Mouse (Mus musculus) megakaryocyte progenitor cell, adult 5-6 weeks (primary cell): Measurements from ENCODE around the gene Myo1f. TPM values are rescaled to one million over a fixed set of nuclear protein-coding genes. Genes with fewer than 3 reads are reported as not detected.
A peak's percentile ranks its signal among the peaks of the same experiment; 100 is the strongest.
"Not testable (repeated sequence)": the region's sequence is repeated elsewhere in the genome, so short reads cannot be mapped to it uniquely, and the experiment has no call there.

Source experiments
- ATAC-seq: replicated peaks from 2 replicates; pipeline ENCODE4 v1.8.0; 2016; ENCODE audit warnings: mild to moderate bottlenecking, moderate TSS enrichment, inconsistent platforms; ENCODE audit not compliant: poor library complexity
- total RNA-seq, 2 experiments: library from RNA; stranded (forward) in 1 of 2; stranded (reverse) in 1 of 2; fragments of 157-497, 149-512 nt in 1 of 2; fragments of 200-1000 nt in 1 of 2; gene quantifications; 2 replicates each; pipeline versions ENCODE4 v1.2.3 to v1.2.4; 2015 to 2017

The Myo1f gene
- total RNA-seq, 2 experiments from 2014 or later = 43.0 to 121 TPM

DNA sequence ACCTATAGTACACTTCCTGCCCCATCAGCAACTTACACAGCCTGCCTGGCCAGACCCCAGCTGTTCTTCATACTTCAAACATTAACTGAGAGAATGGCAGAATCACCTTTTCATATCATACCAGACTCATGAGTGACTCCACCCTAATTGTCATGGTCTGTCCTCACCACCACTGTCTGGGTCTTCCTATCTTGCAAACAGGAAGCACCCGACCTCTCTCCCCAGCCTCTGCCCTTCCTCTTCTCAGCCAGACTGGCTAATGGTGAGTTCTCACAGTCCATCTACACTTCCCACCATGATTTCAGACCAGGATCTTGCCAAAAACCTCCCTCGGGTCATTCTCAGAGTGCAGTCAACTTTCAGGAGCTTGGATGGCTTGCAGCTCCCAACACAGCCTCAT is 10.7 kb downstream of the Myo1f start:
- peak; percentile 81 for ATAC-seq

- no peak for ATAC-seq
These were observed 28.6 kb downstream of the Myo1f start for GRCm38 (mm10) chr17:33584061-33584460.

DNA sequence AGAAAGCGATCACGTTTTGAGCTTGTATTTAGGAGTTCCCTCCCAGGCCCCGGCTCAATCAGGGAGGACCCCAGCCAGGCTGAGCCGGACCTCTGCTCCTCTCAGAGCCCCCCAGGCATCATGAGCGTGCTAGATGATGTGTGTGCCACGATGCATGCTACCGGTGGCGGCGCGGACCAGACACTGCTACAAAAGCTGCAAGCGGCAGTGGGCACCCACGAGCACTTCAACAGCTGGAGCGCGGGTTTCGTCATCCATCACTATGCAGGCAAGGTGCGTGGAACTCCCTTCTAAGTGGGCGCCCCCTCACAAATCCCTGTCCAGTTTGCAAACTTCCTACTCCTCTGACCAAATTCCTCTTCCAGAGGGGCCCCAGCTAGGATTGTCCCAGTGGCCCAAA is 30.5 kb downstream of the Myo1f start:
- ATAC-seq = no peak

DNA sequence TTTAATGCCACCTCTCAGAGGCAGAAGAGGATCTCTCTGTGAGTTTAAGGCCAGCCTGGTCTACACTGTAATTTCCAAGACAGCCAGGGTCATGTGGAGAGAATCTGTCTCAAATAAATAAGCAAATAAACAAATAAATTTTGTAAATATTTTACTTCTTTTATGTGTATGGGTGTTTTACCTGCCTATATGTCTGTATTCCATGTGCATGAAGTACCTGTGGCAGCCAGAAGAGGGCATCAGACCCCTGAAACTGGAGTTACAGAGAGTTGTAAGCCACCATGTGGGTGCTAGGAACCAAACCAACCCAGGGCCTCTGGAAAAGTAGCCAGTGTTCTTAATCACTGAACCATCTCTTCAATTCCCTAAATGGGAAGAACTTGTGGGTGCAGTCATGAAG is 41.8 kb downstream of the Myo1f start:
- ATAC-seq = no peak

DNA sequence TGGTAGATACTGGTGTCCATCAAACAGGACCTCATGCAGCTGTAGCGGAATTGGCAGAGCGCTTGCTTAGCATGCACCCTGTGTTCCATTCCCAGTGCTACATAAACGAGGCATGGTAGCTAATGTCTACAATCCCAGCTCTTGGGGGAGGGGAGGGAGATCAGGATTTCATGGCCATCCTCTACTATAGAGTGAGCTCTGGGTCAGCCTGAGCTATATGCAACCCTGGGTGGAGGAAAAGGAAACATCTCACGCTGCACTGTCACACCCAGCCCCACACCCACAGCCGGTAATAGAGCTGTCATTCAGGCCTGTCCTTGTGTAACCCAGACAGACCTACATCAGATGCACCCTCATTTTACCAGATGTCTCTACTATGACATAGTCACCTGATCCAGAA is 43.0 kb downstream of the Myo1f start:
- no peak for ATAC-seq

DNA sequence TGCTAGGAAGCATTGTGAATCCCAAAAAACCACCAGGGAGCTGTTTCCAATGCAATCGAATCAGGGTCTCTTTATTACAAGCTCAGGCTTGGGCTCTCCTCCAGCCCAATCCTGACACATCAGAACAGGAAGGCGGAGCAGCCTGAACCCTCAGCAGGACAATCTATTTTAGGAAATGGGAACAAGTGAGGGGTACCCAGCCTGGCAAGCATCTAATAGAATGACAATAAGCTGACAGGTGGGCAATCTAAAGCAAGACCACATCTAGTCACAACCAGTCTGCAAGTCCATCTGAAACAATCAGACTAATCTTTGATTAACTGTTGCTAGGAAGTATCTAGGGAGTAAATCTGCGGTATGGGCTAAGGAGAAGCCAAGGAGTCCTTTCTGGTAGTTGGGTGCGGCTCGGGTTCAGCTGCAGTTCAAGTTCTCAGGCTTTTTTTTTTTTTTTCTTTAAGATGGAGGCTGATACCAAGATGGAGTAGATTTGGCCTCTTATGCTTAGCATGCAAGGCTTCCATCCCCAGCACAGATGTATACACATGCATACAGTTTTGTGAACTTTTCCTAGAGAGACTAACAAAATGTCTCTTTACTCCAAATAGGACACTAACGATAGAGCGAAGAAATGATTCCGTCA is 44.4 kb downstream of the Myo1f start:
- no peak for ATAC-seq

DNA sequence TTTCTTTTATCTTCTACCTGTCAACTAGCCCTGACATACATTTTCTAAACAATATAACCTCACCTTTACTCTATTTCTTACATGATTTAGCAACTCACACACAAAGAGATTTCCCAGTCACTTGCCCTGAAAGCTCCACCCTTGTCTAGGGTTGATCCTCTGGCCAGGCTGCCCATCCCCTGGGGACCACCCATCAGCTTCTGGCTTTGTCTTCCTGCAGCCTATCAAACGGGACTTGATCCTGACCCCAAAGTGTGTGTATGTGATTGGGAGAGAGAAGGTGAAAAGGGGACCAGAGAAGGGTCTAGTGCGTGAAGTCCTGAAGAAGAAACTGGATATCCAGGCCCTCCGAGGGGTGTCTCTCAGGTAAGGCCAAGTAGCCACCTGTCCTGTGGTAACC is 45.3 kb downstream of the Myo1f start:
- ATAC-seq = no peak

DNA sequence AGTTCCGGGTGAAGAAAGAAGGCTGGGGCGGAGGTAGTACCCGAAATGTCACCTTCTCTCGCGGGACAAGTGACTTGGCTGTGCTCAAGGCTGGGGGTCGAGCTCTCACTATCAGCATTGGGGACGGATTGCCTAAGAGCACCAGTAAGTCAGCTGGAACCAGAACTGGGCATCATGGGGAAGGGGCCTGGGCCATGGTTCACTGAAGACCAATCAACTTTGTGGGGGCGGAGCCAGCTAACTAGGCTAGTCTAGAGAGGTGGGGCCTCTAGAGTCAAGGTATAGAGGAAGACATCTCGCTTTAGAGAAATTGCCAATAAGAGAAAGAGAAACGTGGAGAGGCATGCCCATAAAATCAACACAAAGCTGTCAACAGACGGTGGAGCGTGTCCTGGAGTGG is 46.4 kb downstream of the Myo1f start:
- no peak for ATAC-seq

GRCm38 (mm10) chr17:33607273-33607672 is 51.8 kb downstream of the Myo1f start:
- ATAC-seq = peak; percentile 42; the same call in 1 of the 2 replicates

DNA sequence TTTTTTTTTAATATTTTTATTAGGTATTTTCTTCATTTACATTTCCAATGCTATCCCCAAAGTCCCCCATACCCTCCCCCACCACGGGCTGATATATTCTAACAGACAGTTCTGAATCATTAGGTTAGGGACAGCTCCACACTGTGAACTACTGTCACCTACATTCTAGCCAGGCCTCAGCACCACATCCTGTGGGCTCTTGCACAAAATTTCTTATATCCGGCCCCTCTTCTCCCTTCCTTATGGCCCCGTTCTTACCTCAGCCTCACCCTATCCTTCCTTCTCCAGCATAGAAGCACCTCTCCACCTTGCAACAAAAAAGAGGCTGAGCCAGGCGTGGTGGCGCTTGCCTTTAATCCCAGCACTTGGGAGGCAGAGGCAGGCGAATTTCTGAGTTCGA is 55.0 kb downstream of the Myo1f start:
- peak; percentile 78 for ATAC-seq

GRCm38 (mm10) chr17:33613726-33614125 is 58.2 kb downstream of the Myo1f start:
- not testable (repeated sequence) for ATAC-seq

DNA sequence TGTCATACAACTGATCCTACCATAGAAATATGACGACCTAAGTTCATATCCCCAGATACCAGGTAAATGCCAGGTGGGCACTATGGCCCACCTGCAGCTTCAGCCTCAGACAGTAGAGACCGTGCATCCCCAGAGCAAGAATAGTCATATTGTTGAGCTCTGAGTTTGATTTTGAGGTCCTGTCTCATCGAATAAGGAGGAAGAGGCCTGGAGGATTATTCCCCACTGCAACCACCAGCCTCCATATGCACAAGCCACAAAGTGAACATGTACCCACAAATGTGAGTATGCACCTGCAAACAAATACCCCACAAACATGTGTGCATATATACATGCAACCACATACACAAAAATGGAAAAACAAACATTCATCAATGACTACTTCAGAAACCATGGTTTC is 71.8 kb downstream of the Myo1f start:
- no peak for ATAC-seq

DNA sequence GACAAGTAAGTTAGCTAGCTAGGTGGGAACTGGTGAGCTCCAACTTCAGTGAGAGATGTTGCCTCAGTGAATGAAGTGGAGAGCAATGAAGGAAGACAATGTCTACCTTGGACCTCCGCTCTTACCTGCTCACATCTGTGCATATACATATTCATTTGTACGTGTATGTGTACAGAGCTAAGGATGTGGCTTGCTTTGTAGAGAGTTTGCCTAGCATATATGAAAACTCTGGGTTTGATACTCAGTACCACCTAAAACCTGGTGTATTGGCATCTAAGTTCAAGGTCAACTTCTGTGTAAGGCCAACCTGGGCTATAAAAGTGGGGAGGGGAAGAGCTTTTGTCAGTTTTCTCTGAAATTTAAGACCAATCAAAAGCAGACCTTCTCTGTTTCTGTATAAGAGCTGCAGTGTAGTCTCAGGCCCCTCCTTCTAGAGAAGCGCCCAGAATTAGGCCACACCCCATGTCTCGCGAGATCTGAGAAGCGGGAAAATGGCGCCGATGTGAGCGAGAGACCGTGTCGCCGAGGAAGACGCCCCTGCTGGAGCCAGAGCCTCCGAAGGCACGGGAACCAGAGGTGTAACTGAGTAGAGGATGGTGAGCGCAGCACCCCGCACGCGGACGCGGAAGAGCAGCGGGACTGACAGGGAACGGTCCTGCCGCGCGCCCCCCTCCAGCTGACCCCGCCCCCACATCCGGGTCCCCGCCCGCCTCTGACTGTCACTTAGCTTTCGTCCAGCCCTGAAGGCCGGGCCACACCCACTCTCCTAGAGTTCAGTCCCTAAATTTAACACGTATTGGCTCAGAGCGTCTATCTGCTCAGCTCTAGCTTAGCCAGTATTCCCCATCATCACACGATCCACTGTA is 73.3 kb downstream of the Myo1f start, which contains the start of gene Zfp414:
TSS of gene Zfp414 (plus strand) at position 470 of the 866 bp plus-strand sequence.
- peak; percentile 97 for ATAC-seq

GRCm38 (mm10) chr17:33629487-33630125 is 74.1 kb downstream of the Myo1f start:
- ATAC-seq = no peak; the same call in 1 of the 2 replicates

DNA sequence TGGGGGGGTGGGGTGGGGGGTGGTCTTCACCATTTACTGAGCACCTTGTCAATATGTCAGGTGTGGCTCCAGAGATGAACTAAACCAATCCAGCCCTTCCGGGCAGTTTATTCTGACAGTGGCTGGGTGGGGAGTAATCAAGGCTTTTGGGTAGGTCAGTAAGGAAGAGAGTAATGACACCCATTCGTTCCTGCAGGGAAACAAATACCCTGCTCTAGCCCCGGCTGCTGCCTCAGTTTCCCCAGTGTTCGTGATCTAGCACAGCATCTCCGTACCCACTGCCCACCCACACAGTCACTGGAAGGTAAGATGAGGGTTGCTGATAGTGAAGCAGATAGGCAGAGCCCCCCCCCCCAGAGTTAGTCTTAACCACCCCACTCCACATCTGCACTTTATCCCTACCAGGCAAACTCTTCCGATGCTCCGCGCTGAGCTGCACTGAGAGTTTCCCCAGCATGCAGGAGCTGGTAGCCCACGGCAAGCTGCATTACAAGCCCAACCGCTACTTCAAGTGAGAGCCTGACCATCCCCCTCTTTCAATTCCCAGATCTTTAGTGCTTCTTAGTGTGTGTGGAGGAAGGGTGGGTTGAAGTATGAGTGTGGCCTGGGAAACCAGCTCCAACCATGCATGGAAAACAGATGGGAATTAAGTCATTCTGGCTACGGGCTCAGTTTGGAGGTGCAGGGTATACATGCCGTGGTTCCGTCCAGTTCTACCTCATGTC is 74.8 kb downstream of the Myo1f start:
- no peak for ATAC-seq

DNA sequence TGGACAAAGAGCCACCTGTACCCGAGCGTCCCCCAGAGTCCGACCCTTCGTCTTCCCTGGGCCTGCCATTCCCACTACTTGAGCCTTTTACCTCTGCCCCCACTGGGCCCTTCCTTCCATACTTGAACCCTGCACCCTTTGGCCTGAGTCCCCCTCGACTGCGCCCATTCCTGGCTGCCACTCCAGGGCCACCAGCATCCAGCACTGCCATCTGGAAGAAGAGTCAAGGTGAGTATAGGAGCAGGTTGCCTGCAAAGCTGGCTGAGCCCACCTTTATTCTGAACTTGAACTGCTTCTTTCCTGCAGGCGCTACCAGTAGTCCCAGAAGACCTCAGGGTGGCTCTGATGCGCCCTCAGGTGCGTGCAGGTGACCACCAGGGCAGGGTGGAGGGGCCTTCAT is 75.7 kb downstream of the Myo1f start:
- no peak for ATAC-seq

DNA sequence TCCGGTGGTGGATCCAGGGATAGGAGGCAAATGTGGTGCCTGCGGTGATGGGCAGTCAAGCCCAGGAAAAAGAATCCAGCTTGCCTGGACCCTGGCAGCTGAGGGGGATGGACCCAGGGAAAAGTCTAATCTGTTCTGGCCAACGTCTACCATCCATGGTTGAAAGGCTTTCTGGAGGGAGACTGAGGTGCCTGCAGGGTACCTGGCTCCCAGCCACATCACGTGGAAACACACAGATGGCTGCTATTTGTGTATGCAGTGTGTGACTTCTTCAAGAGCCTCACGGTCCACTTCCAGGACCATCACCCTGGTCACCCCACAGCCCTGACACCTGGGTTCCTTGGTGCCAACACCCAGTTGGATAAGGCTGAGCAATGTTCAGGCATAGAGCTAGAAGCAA is 76.3 kb downstream of the Myo1f start:
- ATAC-seq = no peak

DNA sequence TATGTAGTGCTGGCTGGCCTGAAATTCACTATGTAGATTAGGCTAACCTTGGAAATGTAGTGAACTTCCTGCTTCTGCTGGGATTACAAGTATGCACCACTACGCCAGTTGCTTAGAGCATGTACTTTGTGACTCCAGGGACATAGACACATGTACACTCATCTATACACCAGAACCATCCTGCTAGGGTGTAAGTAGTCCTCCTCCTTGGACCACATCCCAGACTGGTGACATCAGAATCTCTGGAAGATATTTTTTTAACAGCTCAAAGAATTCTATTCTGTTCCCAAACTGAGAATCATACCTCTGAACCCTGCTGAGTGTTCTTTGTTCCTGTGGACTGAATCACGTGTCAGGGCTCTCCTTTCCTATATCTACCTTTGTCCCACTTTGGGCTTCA is 81.5 kb downstream of the Myo1f start:
- no peak for ATAC-seq

- peak; percentile 53 for ATAC-seq
These were observed 82.2 kb downstream of the Myo1f start, which contains the start of gene Pram1 for GRCm38 (mm10) chr17:33637516-33638276. Gene Pram1, plus strand, starts transcription at chr17:33638056.

- ATAC-seq = peak; percentile 69
These were observed 84.2 kb downstream of the Myo1f start for GRCm38 (mm10) chr17:33639743-33640142.
